Mouse (Mus musculus) kidney, postnatal 4 days (tissue): ENCODE results near the gene Cpne4.

Experiments
- DNase-seq, 2 experiments: peaks; one replicate each; pipeline ENCODE4 v3.0.0; 2021; ENCODE audit warnings: mixed read lengths in 2 of 2

The Cpne4 gene

GRCm38 (mm10) chr9:104546986-104547385 is at the start of gene Cpne4:
TSS of gene Cpne4 (plus strand) at chr9:104547286.
- no peak for DNase-seq

- no peak for DNase-seq
Measured at GRCm38 (mm10) chr9:104515187-104515586, 31.9 kb upstream of the Cpne4 start.

GRCm38 (mm10) chr9:104535508-104535907 is 11.6 kb upstream of the Cpne4 start:
- peak in 1 of 2 experiments; percentile 2 for DNase-seq

GRCm38 (mm10) chr9:104565815-104566214 is 18.7 kb downstream of the Cpne4 start:
- no peak for DNase-seq

GRCm38 (mm10) chr9:104566468-104566867 is 19.4 kb downstream of the Cpne4 start:
- DNase-seq, result no peak

- no peak for DNase-seq
Measured at GRCm38 (mm10) chr9:104567096-104567495, 20.0 kb downstream of the Cpne4 start.

GRCm38 (mm10) chr9:104569480-104570167 is 22.5 kb downstream of the Cpne4 start:
- DNase-seq, result peak; percentile 94

GRCm38 (mm10) chr9:104572856-104573255 is 25.8 kb downstream of the Cpne4 start:
- DNase-seq, result no peak

- peak; percentile 85 for DNase-seq
Measured at GRCm38 (mm10) chr9:104574476-104574875, 27.4 kb downstream of the Cpne4 start.

GRCm38 (mm10) chr9:104581921-104582624 is 35.0 kb downstream of the Cpne4 start:
- no peak for DNase-seq

- DNase-seq, result peak in 1 of 2 experiments; percentile 17
Measured at GRCm38 (mm10) chr9:104582675-104583074, 35.6 kb downstream of the Cpne4 start.

GRCm38 (mm10) chr9:104594550-104594949 is 47.5 kb downstream of the Cpne4 start:
- peak in 1 of 2 experiments; percentile 42 for DNase-seq

- DNase-seq, result no peak
Measured at GRCm38 (mm10) chr9:104594979-104595378, 47.9 kb downstream of the Cpne4 start.

- DNase-seq, result no peak
Measured at GRCm38 (mm10) chr9:104612523-104612922, 65.4 kb downstream of the Cpne4 start.

- peak; percentile 4 to 26 for DNase-seq
Measured at GRCm38 (mm10) chr9:104616691-104617090, 69.6 kb downstream of the Cpne4 start.

GRCm38 (mm10) chr9:104623564-104623963 is 76.5 kb downstream of the Cpne4 start:
- DNase-seq, result peak in 1 of 2 experiments; percentile 4

GRCm38 (mm10) chr9:104627816-104628215 is 80.7 kb downstream of the Cpne4 start:
- no peak for DNase-seq

- DNase-seq, result no peak
Measured at GRCm38 (mm10) chr9:104629282-104629681, 82.2 kb downstream of the Cpne4 start.

- DNase-seq, result peak; percentile 54 to 55
Measured at GRCm38 (mm10) chr9:104646348-104646994, 99.4 kb downstream of the Cpne4 start.

GRCm38 (mm10) chr9:104652691-104653261 is 105.7 kb downstream of the Cpne4 start:
- DNase-seq, result no peak

- DNase-seq, result peak; percentile 11 to 12
Measured at GRCm38 (mm10) chr9:104659758-104660157, 112.7 kb downstream of the Cpne4 start.

- DNase-seq, result no peak
Measured at GRCm38 (mm10) chr9:104676665-104677064, 129.6 kb downstream of the Cpne4 start.

GRCm38 (mm10) chr9:104678571-104678970 is 131.5 kb downstream of the Cpne4 start:
- peak; percentile 31 to 65 for DNase-seq
